ENCODE assay signal across 10 mouse cellular contexts in genomic region chr4:32518842-32519578, GRCm38 (mm10).
DNase-seq lines count a peak whose midpoint lies in the region; ATAC-seq and TF ChIP-seq lines count a peak whose summit lies in the region.
"Had no signal": no experiment of that assay in that cellular context is flagged by ENCODE, and none has a peak within 500 bp of the region (broad histone marks: within the 10 kb centered on the region; RNA-seq: fewer than 3 reads in every experiment).

No protein-coding gene starts in this region.

- no peaks in the 10 kb centered on the region for H3K27me3 ChIP-seq in liver, adult 2 months (ENCODE audit: control insufficient read depth, insufficient read depth, low read length)
- H3K27me3 ChIP-seq in liver, embryonic 11.5 days (replicated peaks; ENCODE audit: control insufficient read depth, insufficient read depth, low read length), result no peaks in the 10 kb centered on the region
- no peaks in the 10 kb centered on the region for H3K27me3 ChIP-seq in hindbrain, postnatal 0 days (ENCODE audit: insufficient read depth, low read length)
- H3K27me3 ChIP-seq in midbrain, embryonic 16.5 days (ENCODE audit: control insufficient read depth, insufficient read depth, low read depth, low read length), result no peaks in the 10 kb centered on the region
- H3K27me3 ChIP-seq: limb, embryonic 12.5 days had no signal

- TF ChIP-seq CTCF in liver, adult 2 months (IDR thresholded peaks at IDR 0.05; ENCODE audit: low read depth, low read length), result no peak
- no peak for TF ChIP-seq CTCF in hindbrain, postnatal 0 days (IDR thresholded peaks at IDR 0.05; ENCODE audit: low read depth)

- H3K9ac ChIP-seq in liver, adult 2 months (ENCODE audit: low read depth, low read length), result no peak overlapping the region
- H3K9ac ChIP-seq in liver, embryonic 11.5 days (ENCODE audit: low read depth, low read length), result no peak overlapping the region
- H3K9ac ChIP-seq in hindbrain, postnatal 0 days (replicated peaks; ENCODE audit: low read length), result no peak overlapping the region
- H3K9ac ChIP-seq in midbrain, embryonic 16.5 days (ENCODE audit: low read depth, low read length), result no peak overlapping the region
- H3K9ac ChIP-seq: limb, embryonic 12.5 days had no signal

- 30% methylated on average over 6 of the region's 6 CpGs for WGBS in liver, adult 2 months
- WGBS in liver, embryonic 11.5 days, result 58% methylated on average over 6 of the region's 6 CpGs
- WGBS in hindbrain, postnatal 0 days, result 33% methylated on average over 6 of the region's 6 CpGs
- 44% methylated on average over 6 of the region's 6 CpGs for WGBS in midbrain, embryonic 16.5 days

- peak; percentile 14 for DNase-seq in adrenal gland, adult 2 months
- no peak for DNase-seq in adrenal gland, adult 18-20 months (ENCODE audit: low spot score in 2 of 2)
- peak; percentile 73 for DNase-seq in liver, adult 2 months (ENCODE audit: extremely low read depth, low read depth, low spot score)
- no peak for DNase-seq in liver, embryonic 11.5 days (ENCODE audit: low spot score)
- DNase-seq in hindbrain, postnatal 0 days (ENCODE audit: low spot score), result no peak
- DNase-seq in MN1 (ENCODE audit: low spot score), result no peak
- no peak for DNase-seq in cerebellum, postnatal 14 days
- DNase-seq: kidney, postnatal 25 days had no signal

- ATAC-seq in liver, embryonic 11.5 days (replicated peaks; ENCODE audit: low FRiP score), result no peak
- ATAC-seq in hindbrain, postnatal 0 days, result peak; percentile 70; the same call in 1 of the 2 replicates
- ATAC-seq in midbrain, embryonic 16.5 days, result peak; percentile 52; the same call in 1 of the 2 replicates

- H3K79me2 ChIP-seq in liver, adult 2 months (ENCODE audit: control insufficient read depth, insufficient read depth, low read length), result no peaks in the 10 kb centered on the region

- no peak for TF ChIP-seq POLR2A in liver, adult 2 months (IDR thresholded peaks at IDR 0.05; ENCODE audit: extremely low read depth, insufficient read depth, low read length)

- H3K4me2 ChIP-seq in liver, embryonic 11.5 days, result no peak overlapping the region
- H3K4me2 ChIP-seq in hindbrain, postnatal 0 days (ENCODE audit: low read depth, low read length), result no peak overlapping the region
- H3K4me2 ChIP-seq in midbrain, embryonic 16.5 days (ENCODE audit: low read length), result no peak overlapping the region
- H3K4me2 ChIP-seq: limb, embryonic 12.5 days had no signal

- H3K4me3 ChIP-seq in liver, adult 2 months (ENCODE audit: insufficient read depth, low read depth, low read length), result no peak overlapping the region
- H3K4me3 ChIP-seq in liver, embryonic 11.5 days (ENCODE audit: low read depth, low read length), result no peak overlapping the region
- H3K4me3 ChIP-seq in hindbrain, postnatal 0 days (ENCODE audit: low read length), result no peak overlapping the region
- no peak overlapping the region for H3K4me3 ChIP-seq in midbrain, embryonic 16.5 days (ENCODE audit: low read depth, low read length)
- H3K4me3 ChIP-seq: limb, embryonic 12.5 days had no signal

- H3K27ac ChIP-seq in liver, adult 2 months (replicated peaks; ENCODE audit: insufficient read depth, low read depth, low read length), result no peak overlapping the region
- H3K27ac ChIP-seq in liver, embryonic 11.5 days (ENCODE audit: low read depth, low read length), result no peak overlapping the region
- H3K27ac ChIP-seq in hindbrain, postnatal 0 days, result no peak overlapping the region
- H3K27ac ChIP-seq in midbrain, embryonic 16.5 days (ENCODE audit: low read length), result no peak overlapping the region
- H3K27ac ChIP-seq: limb, embryonic 12.5 days had no signal

- no peaks in the 10 kb centered on the region for H3K9me3 ChIP-seq in liver, embryonic 11.5 days (ENCODE audit: control insufficient read depth, low read length)
- H3K9me3 ChIP-seq in hindbrain, postnatal 0 days (ENCODE audit: low read length), result no peaks in the 10 kb centered on the region
- no peaks in the 10 kb centered on the region for H3K9me3 ChIP-seq in midbrain, embryonic 16.5 days (replicated peaks; ENCODE audit: control insufficient read depth, low read length, poor library complexity, severe bottlenecking)
- H3K9me3 ChIP-seq: limb, embryonic 12.5 days had no signal

- H3K36me3 ChIP-seq in liver, adult 2 months (ENCODE audit: control insufficient read depth, insufficient read depth, low read length), result no peaks in the 10 kb centered on the region
- H3K36me3 ChIP-seq in liver, embryonic 11.5 days (ENCODE audit: control insufficient read depth, insufficient read depth, low read length), result no peaks in the 10 kb centered on the region
- H3K36me3 ChIP-seq in hindbrain, postnatal 0 days (ENCODE audit: insufficient read depth, low read length), result no peaks in the 10 kb centered on the region
- H3K36me3 ChIP-seq in midbrain, embryonic 16.5 days (ENCODE audit: control insufficient read depth, insufficient read depth, low read length), result no peaks in the 10 kb centered on the region
- H3K36me3 ChIP-seq: limb, embryonic 12.5 days had no signal

- peaks cover 25% of the 10 kb centered on the region for H3K4me1 ChIP-seq in liver, adult 2 months (ENCODE audit: control insufficient read depth, insufficient read depth, low read length)
- H3K4me1 ChIP-seq in liver, embryonic 11.5 days (replicated peaks; ENCODE audit: control insufficient read depth, insufficient read depth, low read length), result peaks cover 3% of the 10 kb centered on the region; the same call in 1 of the 2 replicates
- H3K4me1 ChIP-seq in hindbrain, postnatal 0 days (ENCODE audit: insufficient read depth, low read length), result peaks cover 14% of the 10 kb centered on the region
- peaks cover 12% of the 10 kb centered on the region for H3K4me1 ChIP-seq in midbrain, embryonic 16.5 days (ENCODE audit: control insufficient read depth, insufficient read depth, low read length)

Comparison
In these comparisons a context has a peak if more than half of its experiments do, and no peak if none do; other contexts are left out.
1. DNase-seq: peak in adrenal gland, adult 2 months (single experiment) and liver, adult 2 months (single experiment); none in adrenal gland, adult 18-20 months (0 of 2), liver, embryonic 11.5 days (single experiment), hindbrain, postnatal 0 days (single experiment), MN1 (single experiment) and cerebellum, postnatal 14 days (0 of 2).